Mouse (Mus musculus): ENCODE measurements at regions not wholly inside any gene's neighbourhood (a gene's known extent, or its start where the extent isn't known, plus 50 kb on each side); places are given as distances from the start of the nearest gene placed in this dataset.

DNA sequence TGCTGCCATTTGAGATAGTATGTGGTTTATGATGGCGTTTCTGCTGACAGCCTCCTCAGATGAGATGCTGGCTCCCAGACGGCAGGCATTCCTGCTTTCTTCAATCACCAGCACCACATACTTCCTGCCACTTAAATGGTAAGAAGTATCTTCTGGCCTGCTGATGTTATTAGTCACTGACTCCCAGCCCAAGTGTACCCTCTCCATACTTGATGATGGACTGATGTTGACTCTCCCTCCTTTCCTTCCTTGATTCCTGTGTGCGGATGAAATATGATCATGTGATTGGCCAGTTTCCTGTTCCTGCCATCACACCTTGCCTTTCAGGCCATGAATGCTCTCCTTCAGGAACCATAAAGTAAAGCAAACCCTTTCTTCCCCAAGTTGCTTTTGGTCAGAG lies 50.8 kb upstream of the Rpl10-ps3 start:
- DNase-seq (ENCODE audit: low spot score): no peak

DNA sequence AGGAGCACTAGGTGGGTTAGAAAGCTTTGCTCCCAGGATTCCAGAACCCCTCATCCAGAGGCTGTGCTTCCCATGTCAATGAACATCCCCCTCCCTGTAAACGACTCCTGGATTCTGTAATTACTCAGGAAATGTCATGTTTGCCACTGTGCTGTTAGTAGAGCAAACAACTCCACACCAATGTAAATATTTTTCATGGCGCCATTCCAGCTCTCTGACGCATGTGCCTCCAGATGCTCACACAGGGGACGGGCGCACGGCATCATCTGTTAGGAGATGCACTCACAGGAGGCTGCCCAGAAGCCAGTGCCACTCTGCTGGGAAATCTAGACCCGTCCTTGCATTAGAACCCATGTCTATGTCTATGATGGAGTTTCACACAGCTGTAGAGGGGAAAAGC lies 51.3 kb upstream of the Rpl10-ps3 start:
- DNase-seq (ENCODE audit: low spot score): no peak

DNA sequence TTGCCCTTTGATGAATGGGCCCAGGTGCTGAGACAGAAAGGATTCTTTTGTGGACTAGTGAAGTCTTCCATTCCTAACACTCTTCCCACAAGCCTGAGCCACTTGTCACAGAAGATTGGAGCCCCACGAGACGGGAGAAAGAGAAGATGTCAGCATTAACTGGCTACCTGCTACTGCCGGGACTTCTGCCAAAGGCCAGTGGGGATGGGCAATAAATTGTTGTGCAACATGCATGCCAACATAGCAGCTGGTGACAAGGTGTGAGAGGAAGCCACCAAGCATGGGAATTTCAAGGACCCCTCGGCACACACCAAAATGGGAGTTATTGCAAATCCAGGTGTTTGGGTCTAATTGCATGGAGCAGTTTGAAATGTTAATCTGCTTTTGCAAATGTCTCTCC lies 63.6 kb upstream of the Rpl10-ps3 start:
- no peak for DNase-seq (ENCODE audit: low spot score)

DNA sequence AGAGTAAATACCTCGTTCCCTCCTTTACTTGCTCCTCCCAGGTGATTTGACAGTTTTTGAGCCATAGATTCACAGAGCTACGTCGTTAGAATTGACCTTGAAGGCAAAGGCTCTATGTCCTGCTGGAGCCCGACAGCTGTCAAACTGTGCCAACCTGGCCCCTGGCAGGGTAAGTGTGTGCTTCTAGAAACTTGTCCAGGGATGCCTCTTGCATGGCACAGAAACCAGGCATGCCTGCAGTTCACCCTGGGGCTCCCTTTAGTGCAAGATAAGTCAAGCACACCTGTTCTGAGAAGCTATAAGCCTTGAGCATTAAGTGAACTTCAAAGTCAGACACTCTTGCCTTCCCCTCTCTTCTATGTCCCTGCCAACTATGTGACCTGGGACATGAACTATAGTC lies 64.1 kb upstream of the Rpl10-ps3 start:
- DNase-seq (ENCODE audit: low spot score): no peak

DNA sequence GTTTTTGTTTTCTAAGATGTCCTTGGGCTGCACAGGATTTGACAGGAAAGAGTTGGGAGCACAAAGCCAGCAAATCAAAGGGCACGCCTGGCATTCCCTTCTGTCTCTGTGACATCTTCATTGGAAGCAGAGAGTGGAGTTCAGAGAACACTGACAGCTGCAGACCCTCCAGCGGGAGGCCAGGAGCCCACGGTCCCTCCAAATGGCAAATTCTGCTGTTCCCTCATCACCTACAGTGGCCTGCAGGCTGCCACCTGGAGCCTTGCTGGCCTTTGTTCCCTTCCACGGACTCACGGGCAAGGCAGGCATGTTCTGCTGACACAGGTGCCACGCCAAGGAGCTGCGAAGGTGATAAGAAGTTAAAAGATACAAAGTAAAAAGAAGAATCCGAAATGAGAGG lies 68.2 kb upstream of the Rpl10-ps3 start:
- no peak for DNase-seq (ENCODE audit: low spot score)

- no peak for DNase-seq (ENCODE audit: low spot score)
These were observed 69.0 kb upstream of the Rpl10-ps3 start for GRCm38 (mm10) chr9:50413514-50414335.

DNA sequence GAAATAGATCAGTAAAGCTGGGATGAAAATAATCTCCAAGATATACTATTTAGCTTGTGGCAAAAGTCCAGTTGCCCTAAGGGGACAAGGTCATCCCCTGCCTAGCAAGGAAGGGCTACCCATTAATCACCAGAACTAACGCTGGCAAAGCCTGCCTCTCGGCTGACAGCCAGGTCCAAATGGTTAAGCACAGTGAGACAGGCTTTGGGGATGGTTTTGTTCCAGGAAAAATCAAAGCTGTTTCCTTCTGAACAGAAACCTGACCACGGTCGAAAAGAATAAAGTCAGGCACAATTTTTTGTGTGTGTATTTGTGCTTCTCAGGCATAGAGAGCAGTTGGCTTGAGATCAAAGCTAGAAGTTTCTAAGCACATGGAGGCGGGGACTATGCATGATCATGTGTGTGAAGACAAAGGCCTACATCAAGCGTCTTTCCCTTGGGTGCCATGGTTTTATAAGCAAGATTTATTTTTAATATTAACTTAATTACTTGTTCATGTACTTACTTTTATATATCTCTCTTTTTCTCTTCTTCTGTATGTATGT lies 70.1 kb upstream of the Rpl10-ps3 start:
- DNase-seq (ENCODE audit: low spot score): no peak

DNA sequence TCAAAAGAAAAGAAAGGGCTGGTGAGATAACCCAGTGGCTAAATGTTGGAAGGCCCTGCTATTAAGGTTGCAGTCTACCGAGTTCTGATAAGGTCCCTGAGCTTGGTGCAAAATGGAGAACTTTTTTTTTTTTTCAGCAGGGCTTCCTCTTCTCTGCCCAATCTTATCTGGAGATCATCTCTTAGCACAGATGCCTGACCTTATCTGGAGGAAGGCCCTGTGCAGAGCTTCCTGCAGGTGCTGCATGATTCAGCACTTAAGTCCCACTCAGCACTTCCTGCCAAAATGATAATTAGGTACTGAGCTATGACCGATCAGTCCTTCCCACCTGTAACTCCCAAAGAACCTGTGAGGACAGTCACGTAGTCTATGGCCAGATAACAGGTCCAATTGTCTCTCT lies 71.9 kb upstream of the Rpl10-ps3 start:
- DNase-seq (ENCODE audit: low spot score): no peak

- no peak for DNase-seq (ENCODE audit: low spot score)
These were observed 73.3 kb upstream of the Plet1 start for GRCm38 (mm10) chr9:50421061-50421460.

- no peak for DNase-seq (ENCODE audit: low spot score)
These were observed 72.6 kb upstream of the Plet1 start for GRCm38 (mm10) chr9:50421572-50422285.

GRCm38 (mm10) chr9:50425866-50426495 lies 68.3 kb upstream of the Plet1 start:
- DNase-seq (ENCODE audit: low spot score): no peak

DNA sequence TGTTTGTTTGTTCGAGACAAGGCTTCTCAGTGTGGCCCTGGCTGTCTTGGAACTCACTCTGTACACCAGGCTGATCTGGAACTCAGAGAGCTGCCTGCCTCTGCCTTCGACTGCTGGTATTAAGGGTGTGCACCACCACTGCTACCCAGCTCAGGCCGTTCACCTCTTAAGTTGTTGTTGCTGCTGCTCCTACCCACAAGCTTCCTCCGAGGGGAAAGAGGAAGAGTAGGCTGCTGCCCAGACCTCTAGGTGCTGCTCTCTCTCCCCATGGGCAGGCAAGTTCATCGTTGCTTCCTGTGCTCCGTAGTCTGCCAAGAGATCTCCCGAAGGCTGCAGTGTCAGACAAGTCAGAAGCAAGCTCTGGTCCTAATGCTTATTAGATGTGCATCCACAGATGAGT lies 64.2 kb upstream of the Plet1 start:
- no peak for DNase-seq (ENCODE audit: low spot score)

- no peak for DNase-seq (ENCODE audit: low spot score)
These were observed 60.8 kb upstream of the Plet1 start for GRCm38 (mm10) chr9:50433525-50433924.

GRCm38 (mm10) chr9:50433978-50434377 lies 60.3 kb upstream of the Plet1 start:
- no peak for DNase-seq (ENCODE audit: low spot score)

DNA sequence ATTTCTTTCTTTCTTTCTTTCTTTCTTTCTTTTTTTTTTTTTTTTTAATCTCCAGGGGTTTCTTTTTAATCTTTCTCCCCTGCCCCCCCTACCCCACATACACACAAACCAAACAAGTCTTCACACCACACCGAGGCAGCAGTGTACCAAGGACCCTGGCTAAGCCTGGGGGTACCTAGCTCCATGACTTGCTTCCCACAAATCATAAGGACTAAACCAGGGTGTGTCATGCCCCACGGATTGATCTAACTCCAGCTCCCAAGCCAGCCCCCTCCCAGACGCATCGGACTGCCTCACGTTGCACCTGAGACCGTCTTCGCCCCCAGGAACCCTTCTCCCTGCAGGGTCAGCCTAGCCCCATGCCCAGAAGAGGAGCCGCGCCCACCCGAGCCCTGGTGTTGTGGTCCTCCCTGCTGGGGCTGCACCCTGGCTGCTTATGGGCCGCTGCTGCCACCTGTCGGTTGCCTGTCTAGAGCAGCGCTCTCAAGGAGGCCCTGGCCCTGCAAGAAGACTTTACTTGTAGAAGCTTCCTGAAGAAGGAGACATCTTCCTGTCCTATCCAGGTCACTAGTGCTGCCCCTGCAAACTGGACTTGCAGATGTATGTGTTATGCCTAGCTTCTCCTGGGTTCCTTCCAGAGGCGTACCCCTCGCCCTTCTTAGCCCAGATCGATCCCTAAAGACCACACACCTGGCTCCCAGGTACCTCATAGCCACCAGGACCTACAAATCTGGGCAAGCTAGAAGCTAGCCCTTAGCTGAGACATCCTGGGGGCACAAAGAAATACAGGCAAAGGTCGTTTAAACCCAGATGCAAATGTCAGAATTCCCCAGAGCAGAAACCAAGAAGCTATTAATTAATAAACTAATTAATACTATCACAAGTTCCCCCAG lies 56.2 kb upstream of the Plet1 start:
- peak; percentile 75 for DNase-seq (ENCODE audit: low spot score)

- no peak for DNase-seq (ENCODE audit: low spot score)
These were observed 55.6 kb upstream of the Plet1 start for GRCm38 (mm10) chr9:50438738-50439137.

- DNase-seq (ENCODE audit: low spot score): no peak
These were observed 54.1 kb upstream of the Plet1 start for GRCm38 (mm10) chr9:50440222-50440621.

DNA sequence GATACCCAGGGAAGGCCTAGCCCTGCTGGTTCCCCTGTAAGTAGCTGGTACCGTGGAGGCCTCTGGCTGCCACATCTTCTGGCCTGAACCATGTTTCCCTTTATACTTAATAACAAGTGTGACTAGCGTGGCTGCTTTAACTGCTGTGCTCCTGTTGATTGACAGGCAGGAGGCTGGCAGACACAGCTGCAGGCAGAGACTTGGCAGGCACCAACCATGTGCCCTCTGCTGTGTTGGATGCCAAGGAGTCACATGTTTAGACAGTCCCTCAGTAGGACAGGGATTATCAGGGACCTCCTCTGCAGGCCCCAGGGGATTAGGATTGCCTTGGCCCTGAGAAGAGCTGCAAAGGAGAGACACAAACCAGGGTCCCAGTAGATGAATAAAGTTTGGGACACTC lies 53.6 kb upstream of the Plet1 start:
- DNase-seq (ENCODE audit: low spot score): no peak

DNA sequence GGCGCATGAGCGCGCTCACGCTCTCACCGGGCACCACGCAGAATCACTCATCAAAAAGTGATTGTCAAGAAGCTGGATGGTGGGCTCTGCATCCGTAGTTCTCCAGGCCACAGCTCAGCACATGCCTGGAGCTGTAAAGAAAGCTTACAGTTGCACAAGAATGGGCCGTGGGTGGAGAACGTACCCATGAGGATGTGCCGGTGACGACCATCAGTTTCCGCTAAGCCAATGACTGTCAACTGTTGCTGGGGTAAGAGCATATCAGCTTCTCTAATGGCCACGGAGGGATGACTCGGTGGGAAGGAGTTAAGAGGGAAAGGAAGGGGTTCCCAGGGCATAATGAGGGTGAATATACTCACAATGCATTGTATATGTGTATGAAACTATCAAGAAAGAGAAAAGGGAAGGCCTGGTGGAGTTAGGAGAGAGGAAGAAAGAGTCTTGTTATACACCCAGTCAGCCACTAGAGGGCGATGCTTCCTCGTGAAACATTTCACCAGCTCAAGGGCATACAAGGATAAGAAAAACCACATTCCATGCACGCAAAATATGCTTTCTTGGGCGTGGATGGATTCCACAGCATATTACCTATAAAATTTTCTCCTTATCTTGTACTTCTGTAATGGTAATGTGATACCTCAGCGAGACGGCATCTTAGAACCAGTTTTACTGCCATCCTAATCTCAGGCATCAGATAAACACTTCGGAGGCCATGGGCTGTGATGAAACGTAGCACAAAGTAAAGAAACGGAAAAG lies 50.4 kb upstream of the Plet1 start:
- DNase-seq (ENCODE audit: low spot score): peak; percentile 71
